Mouse (Mus musculus): ENCODE data around the gene Nusap1.
"Not testable (repeated sequence)": the region's sequence is repeated elsewhere in the genome, so short reads cannot be mapped to it uniquely, and the experiment has no call there.

Nusap1 gene

DNA sequence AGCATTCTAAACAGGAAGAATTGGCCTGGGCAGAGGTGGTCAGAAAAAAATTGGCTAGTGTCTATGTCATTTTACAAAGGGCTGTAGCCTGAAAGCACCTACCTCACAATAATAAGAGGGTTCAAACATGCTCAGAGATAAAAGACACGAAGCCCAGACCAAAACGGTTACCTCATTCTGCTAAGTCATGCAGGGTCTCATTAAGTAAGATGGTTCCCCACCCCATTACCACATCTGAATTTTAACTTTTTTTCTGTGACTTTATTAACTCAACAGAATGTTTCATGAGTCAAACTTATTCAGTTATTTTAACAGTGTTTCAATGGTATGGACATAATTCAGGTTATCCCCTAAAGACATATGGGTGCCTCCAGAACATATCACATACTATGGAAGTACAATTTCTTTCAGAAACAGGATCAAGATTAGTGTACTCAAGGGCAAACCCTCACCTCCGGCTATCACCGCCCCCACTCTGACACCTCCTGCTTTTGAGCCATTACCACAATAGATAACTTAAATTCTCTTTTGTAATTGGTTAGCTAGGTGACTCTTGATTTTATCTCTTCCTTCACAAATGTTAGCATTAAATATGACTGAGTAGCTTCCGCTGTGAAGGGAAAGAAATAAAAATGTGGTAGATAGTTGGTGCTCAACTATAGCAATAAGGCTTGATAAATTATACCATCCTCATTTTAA is 23.3 kb downstream of the Nusap1 start:
- DNase-seq (ENCODE audit: low read depth, low spot score), result no peak

GRCm38 (mm10) chr2:119644254-119644653 is 26.2 kb downstream of the Nusap1 start:
- DNase-seq (ENCODE audit: low read depth, low spot score), result no peak

DNA sequence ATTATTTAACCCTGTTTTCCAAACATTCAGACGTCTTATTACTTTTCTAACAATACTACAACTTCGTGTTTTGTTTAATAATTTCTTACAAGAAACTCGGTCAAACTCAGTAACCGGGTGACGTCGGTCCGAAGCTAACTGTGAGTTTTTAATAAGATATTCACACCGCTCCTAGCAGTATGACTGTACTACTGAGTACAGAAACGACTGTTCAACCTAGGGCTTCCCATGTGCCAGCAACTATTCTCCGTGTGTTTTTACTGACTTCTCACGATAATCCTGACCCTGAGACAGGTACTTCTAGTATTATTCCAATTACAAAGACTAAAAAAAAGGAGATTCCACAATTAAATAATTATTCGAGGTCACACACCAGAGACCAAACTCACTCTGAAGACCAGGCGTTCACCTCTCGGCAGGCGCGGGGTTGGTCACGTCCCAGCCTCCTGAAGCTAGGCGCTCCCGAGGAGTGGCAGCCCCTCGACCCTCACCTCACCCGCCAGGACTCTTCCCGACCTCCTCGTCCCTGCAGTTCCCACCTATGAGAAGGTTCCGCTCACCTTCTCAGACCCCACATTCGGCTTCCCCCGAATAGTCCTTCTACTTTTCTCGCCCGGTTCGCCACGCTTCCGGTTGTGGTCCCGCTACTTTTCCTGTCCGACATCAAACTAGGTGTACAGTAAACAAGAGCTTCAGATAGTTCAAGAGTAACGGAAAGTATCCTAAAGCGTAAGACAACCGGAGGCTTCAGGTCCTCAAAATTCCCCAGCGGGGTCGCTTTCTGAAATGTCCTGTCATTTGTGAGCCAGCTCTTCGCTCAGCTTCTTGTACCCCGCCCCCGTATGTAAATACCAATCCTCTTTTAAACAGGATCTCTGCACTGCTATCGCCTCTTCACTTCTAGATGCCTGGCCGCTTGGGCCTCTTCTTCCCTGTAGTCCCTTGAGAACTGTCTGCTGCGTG is 44.4 kb downstream of the Nusap1 start, which contains the start of gene Ndufaf1:
Ndufaf1 (minus strand) TSS at position 608 of the 963 bp plus-strand sequence.
- DNase-seq (ENCODE audit: low read depth, low spot score), result peak; percentile 76

GRCm38 (mm10) chr2:119665744-119666143 is 47.6 kb downstream of the Nusap1 start:
- DNase-seq (ENCODE audit: low read depth, low spot score), result not testable (repeated sequence)

DNA sequence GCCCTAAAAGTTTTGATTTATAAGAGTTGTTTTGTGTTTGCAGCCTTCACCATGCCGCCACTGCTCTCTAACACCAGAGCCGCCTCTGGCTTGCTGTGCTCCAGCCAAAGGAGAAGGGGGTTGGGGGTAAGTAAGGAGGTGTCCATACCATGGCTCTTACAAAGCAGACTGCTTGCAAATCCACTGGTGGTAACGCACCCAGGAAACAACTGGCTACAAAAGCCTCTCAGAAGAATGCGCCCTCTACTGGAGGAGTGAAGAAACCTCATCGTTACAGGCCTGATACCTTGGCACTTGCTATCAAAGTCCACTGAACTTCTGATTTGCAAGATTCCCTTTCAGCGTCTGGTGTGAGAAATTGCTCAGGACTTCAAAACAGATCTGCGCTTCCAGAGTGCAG is 50.9 kb downstream of the Nusap1 start:
- peak; percentile 63 for DNase-seq (ENCODE audit: low read depth, low spot score)

DNA sequence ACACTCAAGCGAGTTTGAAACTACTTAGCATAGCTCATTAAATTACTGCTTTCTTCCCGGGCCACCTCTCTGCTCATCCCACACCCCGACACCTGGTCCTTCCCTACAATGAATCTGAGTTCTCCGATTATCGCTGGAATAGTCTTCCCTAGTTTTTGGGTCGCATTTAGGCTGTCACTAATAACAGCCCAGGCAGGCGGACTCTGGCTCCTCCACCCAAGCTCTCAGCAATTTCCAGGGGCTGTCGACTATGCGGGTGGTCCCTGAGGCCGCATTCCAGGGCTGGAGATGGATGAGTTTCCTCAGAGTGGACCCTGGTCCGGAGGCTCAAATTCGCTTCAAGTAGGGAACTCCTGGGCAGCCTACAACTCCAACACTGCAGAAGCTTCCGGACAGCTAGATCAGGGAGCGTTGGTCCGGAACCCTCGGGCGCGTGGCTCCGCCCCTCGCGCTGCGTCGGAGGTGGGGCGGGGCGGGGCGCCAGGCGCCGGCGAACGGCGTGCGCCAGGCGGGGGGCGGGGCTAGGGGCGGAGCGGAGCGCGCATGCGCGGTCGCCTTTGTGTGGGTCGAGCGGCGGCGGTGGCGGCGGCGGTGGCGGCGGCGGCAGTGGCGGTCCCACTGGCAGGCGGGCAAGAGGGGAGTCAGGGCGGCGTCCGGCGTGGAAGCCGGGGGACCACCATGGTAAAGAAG is 56.6 kb downstream of the Nusap1 start, which contains the start of gene Rtf1:
Rtf1 (plus strand) TSS at position 544 of the 690 bp plus-strand sequence.
- peak; percentile 92 for DNase-seq (ENCODE audit: low read depth, low spot score)

- peak; percentile 74 for DNase-seq (ENCODE audit: low read depth, low spot score)
These were observed 57.2 kb downstream of the Nusap1 start for GRCm38 (mm10) chr2:119675215-119675784.

GRCm38 (mm10) chr2:119675831-119676230 is 57.7 kb downstream of the Nusap1 start:
- DNase-seq (ENCODE audit: low read depth, low spot score), result peak; percentile 60

- no peak for DNase-seq (ENCODE audit: low read depth, low spot score)
These were observed 65.6 kb downstream of the Nusap1 start for GRCm38 (mm10) chr2:119683706-119684105.

- peak; percentile 24 for DNase-seq (ENCODE audit: low read depth, low spot score)
These were observed 74.1 kb downstream of the Nusap1 start for GRCm38 (mm10) chr2:119692003-119692701.

DNA sequence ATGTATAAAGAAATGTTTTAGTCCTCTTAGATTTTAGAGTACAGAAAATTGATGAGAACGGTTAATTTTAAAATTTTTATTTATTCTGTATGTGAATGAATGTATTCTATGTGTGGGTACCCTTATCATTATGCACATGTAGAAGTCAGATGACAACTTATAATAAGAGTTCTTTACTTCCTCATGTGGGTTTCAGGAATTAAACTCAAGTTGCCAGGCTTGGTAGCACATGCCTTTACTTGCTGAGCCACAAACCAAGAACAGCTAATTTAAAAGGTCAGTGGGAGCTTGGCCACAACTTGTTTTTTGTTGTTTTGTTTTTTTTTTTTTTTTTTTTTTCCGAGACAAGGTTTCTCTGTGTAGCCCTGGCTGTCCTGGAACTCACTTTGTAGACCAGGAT is 76.7 kb downstream of the Nusap1 start:
- no peak for DNase-seq (ENCODE audit: low read depth, low spot score)

- DNase-seq (ENCODE audit: low read depth, low spot score), result no peak
These were observed 78.0 kb downstream of the Nusap1 start for GRCm38 (mm10) chr2:119696111-119696510.

DNA sequence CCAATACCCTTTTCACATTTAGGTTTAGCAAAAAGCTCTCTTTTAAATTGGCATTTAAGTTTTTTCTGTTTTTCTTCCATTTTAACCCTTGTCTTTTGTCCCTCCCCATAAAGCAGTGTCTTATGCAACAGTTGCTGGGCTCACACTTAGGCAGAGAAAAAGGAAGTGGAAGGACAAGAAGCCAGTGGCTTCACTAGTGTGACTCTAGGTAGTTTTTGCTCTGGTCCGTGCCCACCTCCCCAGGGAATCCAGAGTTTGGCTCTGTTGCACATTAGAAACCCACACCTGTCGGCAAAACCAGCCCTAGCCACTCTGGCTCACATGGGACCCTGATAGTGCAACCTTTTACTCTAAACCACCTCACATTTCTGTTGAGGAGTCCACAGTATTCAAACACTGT is 80.4 kb downstream of the Nusap1 start:
- no peak for DNase-seq (ENCODE audit: low read depth, low spot score)

GRCm38 (mm10) chr2:119699962-119700361 is 81.9 kb downstream of the Nusap1 start:
- DNase-seq (ENCODE audit: low read depth, low spot score), result no peak
